Mouse (Mus musculus) cerebellum, adult 2 months (tissue): Measurements from ENCODE around the gene Ptgis.

Experiments used
- CTCF ChIP-seq: fragments of 200-500 bp; IDR thresholded peaks from 2 replicates; pipeline ENCODE4 v1.5.1; 2011; ENCODE audit warnings: low read depth, mild to moderate bottlenecking, control low read depth, low read length, moderate library complexity, borderline replicate concordance; ENCODE audit not compliant: insufficient read depth
- POLR2A ChIP-seq: fragments of 200-500 bp; IDR thresholded peaks from 2 replicates; pipeline ENCODE4 v1.6.1; 2011; ENCODE audit warnings: low read length, control low read depth, borderline replicate concordance; ENCODE audit not compliant: insufficient read depth

DNA sequence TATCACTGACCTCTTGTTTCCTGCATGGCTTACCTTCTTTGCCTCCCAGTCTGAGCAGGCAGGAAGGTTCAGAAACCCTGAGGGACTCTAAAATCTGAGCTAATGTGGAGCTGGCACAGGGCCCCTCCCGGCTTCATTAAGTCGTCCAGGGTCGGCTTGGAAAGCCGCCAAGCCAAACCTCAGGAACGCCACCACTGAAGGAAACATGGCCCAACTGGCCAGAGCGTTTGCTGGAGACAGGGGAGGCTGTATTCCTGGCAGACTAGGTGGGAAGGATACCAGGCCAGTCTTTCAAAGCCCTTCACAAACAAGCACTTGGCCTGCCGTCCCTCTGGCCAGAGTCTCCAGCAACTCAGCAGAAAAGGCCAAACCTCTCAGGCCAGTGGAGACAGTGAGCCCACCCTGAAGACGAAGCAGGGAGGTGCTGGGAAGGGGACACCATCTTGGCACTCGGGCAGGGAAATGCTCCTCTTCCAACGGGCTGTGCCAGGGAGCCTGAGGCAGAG is 77.8 kb downstream of the Ptgis start:
- TF ChIP-seq POLR2A, result no peak
- TF ChIP-seq CTCF, result no peak
